Mouse (Mus musculus): Measurements from ENCODE around the gene Hoxd12.

DNA sequence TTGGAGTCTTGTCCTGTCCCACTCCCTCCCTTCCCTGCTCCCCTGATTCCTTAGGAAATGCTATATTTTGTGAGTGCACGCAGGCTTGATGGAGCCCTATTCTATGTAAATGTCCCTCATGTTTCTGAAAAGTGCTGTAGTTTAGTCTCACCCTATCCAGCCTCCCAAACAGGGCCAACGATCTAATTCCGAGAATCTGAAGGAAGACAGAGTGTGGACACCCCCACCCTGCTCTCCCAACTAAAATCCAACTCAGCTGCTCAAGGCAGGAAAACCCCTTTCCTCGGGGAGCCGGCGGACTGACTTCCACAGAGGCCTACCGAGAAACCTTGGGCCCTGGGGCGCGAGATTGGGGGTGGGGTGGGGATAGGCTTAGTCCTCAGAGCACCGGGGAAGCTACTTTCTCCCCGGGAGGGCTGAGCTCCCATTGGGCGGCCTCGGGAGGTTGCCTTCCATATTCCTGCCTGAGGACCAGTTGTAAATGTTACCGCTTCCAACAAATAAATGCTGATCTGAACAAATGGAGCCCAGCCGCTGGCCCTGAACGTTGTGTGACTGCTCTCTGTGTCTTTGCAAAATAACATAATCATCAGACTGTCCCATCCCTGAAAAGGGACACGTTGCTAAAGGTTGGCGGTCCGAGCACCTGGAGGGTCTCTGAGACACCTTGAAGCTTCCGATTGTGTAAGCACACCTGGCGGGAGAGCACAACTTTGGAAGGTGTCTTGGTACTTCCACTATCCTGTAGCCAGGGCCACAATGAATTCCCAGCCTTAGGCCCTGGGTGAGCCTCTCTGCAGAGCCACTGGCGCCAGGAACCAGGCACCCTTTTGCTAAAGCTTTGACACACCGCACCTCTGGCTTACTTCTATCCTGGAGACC is 25.1 kb downstream of the Hoxd12 start:
- TF ChIP-seq CTCF (IDR thresholded peaks at IDR 0.05; ENCODE audit: insufficient read depth, low read length) (no peak), POLR2A (IDR thresholded peaks at IDR 0.05; ENCODE audit: borderline replicate concordance, extremely low read depth, low read depth, low read length) (no peak)
